Mouse (Mus musculus) MEL (cell line): Measurements from ENCODE around the gene Hint2. TPM values are rescaled to one million over a fixed set of nuclear protein-coding genes. Genes with fewer than 3 reads are reported as not detected.

ENCODE experiments used
- DNase-seq: peaks from one replicate; pipeline ENCODE4 v3.0.0; 2011; ENCODE audit warnings: low read depth, low spot score
- H3K27ac ChIP-seq: 2 replicates; pipeline ENCODE4 v1.5.1; 2012; ENCODE audit warnings: low read depth, mild to moderate bottlenecking, control low read depth, low read length, moderate library complexity; ENCODE audit not compliant: control insufficient read depth
- H3K27me3 ChIP-seq, 2 experiments: fragments of 150-350 bp in 1 of 2; sonication (generic) in 1 of 2; 2 replicates each; pipeline ENCODE4 v1.6.1; 2012; ENCODE audit warnings: low read length in 2 of 2, mild to moderate bottlenecking in 2 of 2, improper control_type of control experiment in 1 of 2, moderate library complexity in 1 of 2; ENCODE audit not compliant: insufficient read depth in 2 of 2, control insufficient read depth in 1 of 2
- H3K36me3 ChIP-seq, 2 experiments: 2 replicates each; pipeline ENCODE4 v1.6.1; 2012 to 2014; ENCODE audit warnings: low read length in 2 of 2, improper control_type of control experiment in 1 of 2, inconsistent platforms in 1 of 2, mild to moderate bottlenecking in 1 of 2; ENCODE audit not compliant: insufficient read depth in 2 of 2, control insufficient read depth in 1 of 2
- H3K4me1 ChIP-seq, 2 experiments: fragments of 150-350 bp in 1 of 2; sonication (generic) in 1 of 2; 2 replicates each; pipeline ENCODE4 v1.6.1; 2012; ENCODE audit warnings: low read length in 2 of 2, improper control_type of control experiment in 1 of 2, mild to moderate bottlenecking in 1 of 2; ENCODE audit not compliant: insufficient read depth in 2 of 2, control insufficient read depth in 1 of 2
- H3K4me3 ChIP-seq, 2 experiments: fragments of 150-350 bp in 1 of 2; sonication (generic) in 1 of 2; 2 replicates each; pipeline ENCODE4 v1.5.1; 2012; ENCODE audit warnings: low read depth in 2 of 2, low read length in 2 of 2, mild to moderate bottlenecking in 2 of 2, moderate library complexity in 2 of 2, control low read depth in 1 of 2, improper control_type of control experiment in 1 of 2; ENCODE audit not compliant: control insufficient read depth in 1 of 2, insufficient read depth in 1 of 2
- H3K79me2 ChIP-seq: 2 replicates; pipeline ENCODE4 v1.6.1; 2012; ENCODE audit warnings: mild to moderate bottlenecking, low read length, moderate library complexity; ENCODE audit not compliant: control insufficient read depth, poor library complexity, insufficient read depth
- H3K9ac ChIP-seq: 2 replicates; pipeline ENCODE4 v1.6.1; 2012; ENCODE audit warnings: low read depth, mild to moderate bottlenecking, control low read depth, low read length, moderate library complexity; ENCODE audit not compliant: control insufficient read depth, poor library complexity, severe bottlenecking
- H3K9me3 ChIP-seq: fragments of 150-350 bp; sonication (generic); replicated peaks from 2 replicates; pipeline ENCODE4 v1.6.1; 2012; ENCODE audit warnings: mild to moderate bottlenecking, low read length, improper control_type of control experiment, moderate library complexity; ENCODE audit not compliant: insufficient read depth
- CHD1 ChIP-seq: IDR thresholded peaks from 2 replicates; pipeline ENCODE4 v1.6.1; 2012; ENCODE audit warnings: low read depth, mild to moderate bottlenecking, inconsistent platforms, low read length, improper control_type of control experiment
- CTCF ChIP-seq, 3 experiments: IDR thresholded peaks in 2 of 3; conservative IDR thresholded peaks in 1 of 3; 2 replicates each; pipeline ENCODE4 v1.5.1; 2011 to 2012; ENCODE audit warnings: low read length in 3 of 3, low read depth in 2 of 3, mild to moderate bottlenecking in 2 of 3, improper control_type of control experiment in 1 of 3, inconsistent platforms in 1 of 3, mixed read lengths in 1 of 3, moderate library complexity in 1 of 3; ENCODE audit not compliant: control insufficient read depth in 1 of 3, insufficient read depth in 1 of 3, poor library complexity in 1 of 3, severe bottlenecking in 1 of 3
- ELF1 ChIP-seq: IDR thresholded peaks from 2 replicates; pipeline ENCODE4 v1.6.1; 2014; ENCODE audit warnings: low read depth, mild to moderate bottlenecking, inconsistent platforms, low read length, improper control_type of control experiment, moderate library complexity
- EP300 ChIP-seq, 2 experiments: IDR thresholded peaks; 2 replicates each; pipeline ENCODE4 v1.6.1; 2011; ENCODE audit warnings: improper control_type of control experiment in 2 of 2, low read length in 2 of 2, low read depth in 1 of 2, mild to moderate bottlenecking in 1 of 2
- GABPA ChIP-seq: IDR thresholded peaks from 2 replicates; pipeline ENCODE4 v1.6.1; 2012; ENCODE audit warnings: low read depth, mild to moderate bottlenecking, inconsistent platforms, low read length, improper control_type of control experiment, moderate library complexity
- GATA1 ChIP-seq: IDR thresholded peaks from 2 replicates; pipeline ENCODE4 v1.6.1; 2011; ENCODE audit warnings: low read depth, low read length, improper control_type of control experiment
- HCFC1 ChIP-seq: IDR thresholded peaks from 2 replicates; pipeline ENCODE4 v1.6.1; 2012; ENCODE audit warnings: low read depth, mild to moderate bottlenecking, inconsistent platforms, low read length, improper control_type of control experiment, moderate library complexity
- MAFK ChIP-seq: IDR thresholded peaks from 2 replicates; pipeline ENCODE4 v1.6.1; 2011; ENCODE audit warnings: low read depth, mild to moderate bottlenecking, low read length, improper control_type of control experiment, borderline replicate concordance
- MAX ChIP-seq: IDR thresholded peaks from 2 replicates; pipeline ENCODE4 v1.6.1; 2011; ENCODE audit warnings: low read length, improper control_type of control experiment
- MXI1 ChIP-seq: IDR thresholded peaks from 2 replicates; pipeline ENCODE4 v1.6.1; 2011; ENCODE audit warnings: mild to moderate bottlenecking, low read depth, low read length, improper control_type of control experiment
- MYB ChIP-seq: IDR thresholded peaks from 2 replicates; pipeline ENCODE4 v1.6.1; 2011; ENCODE audit warnings: mild to moderate bottlenecking, low read depth, low read length, improper control_type of control experiment
- NELFE ChIP-seq: IDR thresholded peaks from 2 replicates; pipeline ENCODE4 v1.6.1; 2011; ENCODE audit warnings: low read depth, low read length, improper control_type of control experiment
- NRF1 ChIP-seq: IDR thresholded peaks from 2 replicates; pipeline ENCODE4 v1.6.1; 2014; ENCODE audit warnings: low read depth, mild to moderate bottlenecking, inconsistent platforms, low read length, improper control_type of control experiment, moderate library complexity; ENCODE audit not compliant: poor library complexity, insufficient read depth, severe bottlenecking
- POLR2A ChIP-seq, 2 experiments: IDR thresholded peaks; 2 replicates each; pipeline ENCODE4 v1.6.1; 2011 to 2012; ENCODE audit warnings: low read length in 2 of 2, mild to moderate bottlenecking in 2 of 2, control low read depth in 1 of 2, improper control_type of control experiment in 1 of 2, low read depth in 1 of 2, moderate library complexity in 1 of 2; ENCODE audit not compliant: control insufficient read depth in 1 of 2, insufficient read depth in 1 of 2, poor library complexity in 1 of 2
- POLR2AphosphoS2 ChIP-seq: IDR thresholded peaks from 2 replicates; pipeline ENCODE4 v1.6.1; 2011; ENCODE audit warnings: low read length, improper control_type of control experiment
- POLR2AphosphoS5 ChIP-seq: IDR thresholded peaks from 2 replicates; pipeline ENCODE4 v1.6.1; 2012; ENCODE audit warnings: low read depth, borderline replicate concordance, mild to moderate bottlenecking, inconsistent platforms, low read length, moderate library complexity, mixed read lengths
- TAL1 ChIP-seq: IDR thresholded peaks from 2 replicates; pipeline ENCODE4 v1.6.1; 2012; ENCODE audit warnings: mild to moderate bottlenecking, inconsistent platforms, low read length, moderate library complexity, mixed read lengths
- TCF12 ChIP-seq: IDR thresholded peaks from 2 replicates; pipeline ENCODE4 v1.6.1; 2014; ENCODE audit warnings: low read depth, mild to moderate bottlenecking, inconsistent platforms, low read length, improper control_type of control experiment, moderate library complexity
- UBTF ChIP-seq: IDR thresholded peaks from 2 replicates; pipeline ENCODE4 v1.6.1; 2012; ENCODE audit warnings: low read depth, mild to moderate bottlenecking, inconsistent platforms, low read length, improper control_type of control experiment, moderate library complexity, borderline replicate concordance; ENCODE audit not compliant: insufficient read depth
- ZMIZ1 ChIP-seq: IDR thresholded peaks from 2 replicates; pipeline ENCODE4 v1.6.1; 2012; ENCODE audit warnings: low read depth, mild to moderate bottlenecking, inconsistent platforms, low read length, improper control_type of control experiment, moderate library complexity
- polyA plus RNA-seq, 2 experiments: library from polyadenylated mRNA; stranded (reverse) in 1 of 2; unstranded in 1 of 2; fragments of >175 nt in 1 of 2; fragments of >200 nt in 1 of 2; gene quantifications; 2 replicates each; pipeline versions ENCODE4 v1.2.1 to v1.2.4; 2012; ENCODE audit warnings: low replicate concordance in 2 of 2, low read depth in 1 of 2; ENCODE audit not compliant: insufficient read length in 2 of 2, insufficient read depth in 1 of 2, missing spikeins in 1 of 2
- total RNA-seq: library from RNA; depleted of rRNA; stranded (reverse); fragments of 300-350 nt; gene quantifications from 2 replicates; pipeline ENCODE4 v1.2.3, GENCODE M21; 2012

Gene Hint2
- total and polyA plus RNA-seq, 3 experiments, result 33.2 to 254 (median 46.4) TPM

GRCm38 (mm10) chr4:43657146-43657545 is 880 bp upstream of the Hint2 start:
- H3K79me2 ChIP-seq, result peaks cover 3% of the 10 kb centered on the region; the same call in 1 of the 2 replicates
- no peaks in the 10 kb centered on the region for H3K9me3 ChIP-seq
- H3K36me3 ChIP-seq, result peaks cover 0 to 8% of the 10 kb centered on the region in 2 experiments; a peak in 2 of 4 replicates
- peak overlapping the region; percentile 76 to 80; a peak in 3 of 4 replicates for H3K4me3 ChIP-seq
- H3K9ac ChIP-seq, result no peak overlapping the region
- TF ChIP-seq POLR2AphosphoS2 (no peak), CTCF (IDR thresholded peaks at IDR 0.05 in 2 of 3, conservative IDR thresholded peaks at IDR 0.05 in 1 of 3; ENCODE audit: control insufficient read depth in 1 of 3, insufficient read depth in 1 of 3, low read depth in 2 of 3, low read length in 3 of 3, poor library complexity in 1 of 3, severe bottlenecking in 1 of 3) (peak in 2 of 3 experiments; percentile 34 to 40; a peak in 5 of 6 replicates), POLR2AphosphoS5 (no peak), MAX (no peak)
- no peak overlapping the region for H3K27ac ChIP-seq
- peak; percentile 65 for DNase-seq
- peaks cover 0 to 5% of the 10 kb centered on the region in 2 experiments; a peak in 3 of 4 replicates for H3K27me3 ChIP-seq
- H3K4me1 ChIP-seq, result peaks cover 0 to 12% of the 10 kb centered on the region in 2 experiments; a peak in 1 of 4 replicates

GRCm38 (mm10) chr4:43655656-43656338 is 469 bp downstream of the Hint2 start:
- Histone ChIP-seq H3K9me3 (no peaks in the 10 kb centered on the region), H3K27me3 (no peaks in the 10 kb centered on the region; a peak in 1 of 4 replicates), H3K79me2 (peaks cover 3% of the 10 kb centered on the region; the same call in 1 of the 2 replicates), H3K4me3 (peak overlapping the region; percentile 80 to 89), H3K9ac (peak overlapping the region; percentile 85), H3K4me1 (peaks cover 0 to 9% of the 10 kb centered on the region in 2 experiments; a peak in 1 of 4 replicates), H3K27ac (0 out of 2 replicates have a peak overlapping the region, but pooled peaks have one; percentile 16), H3K36me3 (peaks cover 0 to 8% of the 10 kb centered on the region in 2 experiments; a peak in 2 of 4 replicates)
- TF ChIP-seq UBTF, result 0 out of 2 replicates have a peak, but pooled peaks have one; percentile 66
- no peak for TF ChIP-seq MAFK
- TF ChIP-seq MAX, result peak; percentile 9; the same call in 1 of the 2 replicates
- no peak for DNase-seq

GRCm38 (mm10) chr4:43653161-43654015 is 2.9 kb downstream of the Hint2 start, which contains the start of gene Spag8:
Spag8 (minus strand) TSS chr4:43653594.
- H3K79me2 ChIP-seq, result peaks cover 3% of the 10 kb centered on the region; the same call in 1 of the 2 replicates
- H3K9ac ChIP-seq, result peak within 1 kb of the TSS; percentile 65
- H3K27me3 ChIP-seq, result no peaks in the 10 kb centered on the region
- H3K36me3 ChIP-seq, result peaks cover 0 to 8% of the 10 kb centered on the region in 2 experiments; a peak in 2 of 4 replicates
- peak within 1 kb of the TSS; percentile 70 to 77 for H3K4me3 ChIP-seq
- peak within 1 kb of the TSS; percentile 45 for H3K27ac ChIP-seq
- H3K9me3 ChIP-seq, result no peaks in the 10 kb centered on the region
- H3K4me1 ChIP-seq, result peaks cover 0 to 8% of the 10 kb centered on the region in 2 experiments; a peak in 1 of 4 replicates
- peak; percentile 90 for DNase-seq
- peak in 1 of 2 experiments; percentile 43; a peak in 2 of 4 replicates for TF ChIP-seq EP300 (IDR thresholded peaks at IDR 0.05; ENCODE audit: low read depth in 1 of 2, low read length in 2 of 2)
- TF ChIP-seq POLR2A (IDR thresholded peaks at IDR 0.05; ENCODE audit: control insufficient read depth in 1 of 2, insufficient read depth in 1 of 2, low read depth in 1 of 2, low read length in 2 of 2, poor library complexity in 1 of 2), result peak in 1 of 2 experiments; percentile 38; a peak in 1 of 4 replicates
- peak; percentile 85 for TF ChIP-seq HCFC1
- 0 out of 2 replicates have a peak, but pooled peaks have one; percentile 26 for TF ChIP-seq NELFE
- TF ChIP-seq TCF12, result peak; percentile 42; the same call in 1 of the 2 replicates
- no peak for TF ChIP-seq GABPA
- no peak for TF ChIP-seq POLR2AphosphoS2
- peak; percentile 80 for TF ChIP-seq MXI1
- TF ChIP-seq TAL1, result no peak
- 0 out of 2 replicates have a peak, but pooled peaks have one; percentile 44 for TF ChIP-seq ZMIZ1
- no peak for TF ChIP-seq CHD1
- peak; percentile 60; the same call in 1 of the 2 replicates for TF ChIP-seq MAX
- TF ChIP-seq GATA1, result peak; percentile 52; the same call in 1 of the 2 replicates
- peak; percentile 49; the same call in 1 of the 2 replicates for TF ChIP-seq MYB
- TF ChIP-seq NRF1, result peak; percentile 81
- peak; percentile 78 for TF ChIP-seq ELF1
